Mouse (Mus musculus): ENCODE data around the gene Icosl. TPM values are rescaled to one million over a fixed set of nuclear protein-coding genes. Genes with fewer than 3 reads are reported as not detected.
"Not testable (repeated sequence)": the region's sequence is repeated elsewhere in the genome, so short reads cannot be mapped to it uniquely, and the experiment has no call there.

Gene Icosl
- polyA plus RNA-seq, 1 experiment from 2014 or later = 0.71 TPM

DNA sequence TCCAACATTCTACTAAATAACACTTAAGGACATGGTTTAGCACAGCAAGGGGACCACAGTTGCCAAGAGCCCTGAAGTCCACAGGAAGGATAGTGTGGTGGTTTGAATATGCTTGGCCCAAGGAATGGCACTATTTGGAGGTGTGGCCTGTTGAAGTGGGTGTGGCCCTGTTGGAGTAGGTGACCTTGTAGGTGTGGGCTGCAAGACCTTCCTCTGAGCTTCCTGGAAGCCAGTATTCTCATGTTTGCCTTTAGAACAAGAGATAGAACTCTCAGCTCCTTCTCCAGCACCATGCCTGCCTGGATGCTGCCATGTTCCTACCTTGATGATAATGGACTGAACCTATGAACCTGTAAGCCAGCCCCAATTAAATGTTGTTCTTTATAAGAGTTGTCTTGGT lies 30.8 kb downstream of the Icosl start:
- H3K9me3 ChIP-seq; H3K27ac ChIP-seq (replicated peaks); H3K4me3 ChIP-seq; H3K4me1 ChIP-seq (replicated peaks); ATAC-seq (ENCODE audit: low FRiP score, low read depth); H3K4me2 ChIP-seq; H3K9ac ChIP-seq; H3K36me3 ChIP-seq; H3K27me3 ChIP-seq: not testable (repeated sequence)

DNA sequence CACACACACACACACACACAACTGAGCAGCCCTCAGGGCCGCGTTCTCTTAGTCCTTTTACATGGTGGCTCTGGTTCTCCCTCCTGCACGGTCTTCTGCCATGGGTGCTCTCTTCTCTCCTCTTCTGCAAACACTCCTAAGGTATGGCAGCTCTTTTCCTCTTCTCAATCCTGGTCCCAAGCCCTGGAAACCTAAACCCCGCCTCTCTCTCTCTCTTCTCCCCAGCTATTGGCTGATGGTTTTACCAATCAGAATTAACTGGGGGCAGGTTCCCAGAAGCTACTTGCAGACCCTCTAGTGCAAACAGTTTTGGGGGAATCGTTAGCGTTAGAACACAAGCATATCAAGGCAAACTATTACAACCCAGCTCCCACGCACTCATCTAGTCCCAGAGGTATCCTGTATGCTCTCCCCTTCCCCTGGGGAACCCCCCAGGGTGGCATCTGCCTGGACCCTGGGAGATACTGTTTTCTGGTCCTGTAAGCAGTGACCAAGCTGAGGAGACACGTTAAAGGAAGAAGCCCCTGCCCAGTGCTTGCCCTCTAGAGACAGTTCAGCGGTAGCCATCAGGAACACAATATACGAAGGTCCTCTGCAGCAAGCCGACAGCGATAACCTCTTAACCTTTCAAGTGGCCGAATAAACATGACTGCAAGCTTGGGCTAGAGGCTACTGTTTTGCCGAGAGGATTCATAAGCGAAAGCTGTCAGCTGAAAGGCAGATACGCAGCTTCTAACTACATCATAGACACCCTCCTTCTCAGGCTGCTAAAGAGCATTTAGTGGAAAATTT lies 32.1 kb downstream of the Icosl start:
- no peaks in the 10 kb centered on the region for H3K27me3 ChIP-seq
- peak; percentile 88 for ATAC-seq (ENCODE audit: low FRiP score, low read depth)
- peaks cover 6% of the 10 kb centered on the region for H3K4me1 ChIP-seq (replicated peaks)
- H3K9ac ChIP-seq = no peak overlapping the region
- peak overlapping the region; percentile 27 for H3K4me3 ChIP-seq
- H3K9me3 ChIP-seq = no peaks in the 10 kb centered on the region
- H3K27ac ChIP-seq (replicated peaks) = no peak overlapping the region
- peak overlapping the region; percentile 57 for H3K4me2 ChIP-seq
- 36% methylated on average over 16 of the region's 16 CpGs for WGBS
- no peaks in the 10 kb centered on the region for H3K36me3 ChIP-seq

DNA sequence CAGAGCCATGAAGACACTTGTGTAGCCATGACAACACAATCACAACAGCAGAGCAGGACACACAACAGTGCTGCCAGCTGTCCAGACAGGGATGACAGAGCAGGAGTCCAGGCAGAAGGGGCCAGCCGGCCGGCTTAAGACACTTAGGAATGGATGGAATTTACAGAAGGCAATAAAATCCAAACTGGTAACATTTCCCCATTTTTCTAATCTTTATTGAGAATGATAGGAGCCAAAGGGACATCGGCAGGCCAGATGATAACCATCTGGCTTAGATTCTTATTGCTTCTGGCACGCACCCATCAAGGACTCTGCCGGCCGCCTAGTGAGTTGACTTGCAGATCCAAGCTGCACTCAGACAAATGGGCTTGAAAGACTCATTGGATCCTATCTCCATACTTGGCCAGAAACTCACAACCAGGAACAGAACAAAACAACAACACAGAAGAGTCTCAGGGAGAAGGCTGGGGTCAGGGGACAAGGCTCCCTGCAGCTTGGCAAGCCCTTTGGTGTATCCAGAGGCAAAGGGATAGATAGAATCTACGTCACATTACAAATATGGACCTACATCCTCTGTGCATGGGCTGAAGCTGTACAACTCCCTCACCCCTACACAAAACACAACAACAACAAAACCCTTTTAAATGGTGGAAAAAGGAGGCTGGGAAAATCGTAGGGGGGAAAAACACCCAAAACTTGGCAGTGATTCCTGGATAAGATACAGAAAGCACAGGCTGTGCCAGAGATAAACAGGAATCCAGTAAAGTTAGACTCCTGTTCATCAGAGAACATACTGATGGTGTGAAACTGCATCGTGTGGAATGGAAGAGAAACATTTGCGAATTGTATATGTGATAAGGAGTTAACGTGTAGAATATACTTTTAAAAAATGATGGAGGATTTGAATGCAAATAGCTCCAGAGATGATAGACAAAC lies 35.7 kb downstream of the Icosl start:
- H3K9me3 ChIP-seq = no peaks in the 10 kb centered on the region
- peaks cover 6% of the 10 kb centered on the region for H3K4me1 ChIP-seq (replicated peaks)
- H3K36me3 ChIP-seq = no peaks in the 10 kb centered on the region
- H3K27me3 ChIP-seq = no peaks in the 10 kb centered on the region
- no peak for ATAC-seq (ENCODE audit: low FRiP score, low read depth)
- WGBS = 71% methylated on average over 11 of the region's 11 CpGs
- no peak overlapping the region for H3K9ac ChIP-seq
- no peak overlapping the region for H3K4me3 ChIP-seq
- H3K4me2 ChIP-seq = no peak overlapping the region
- H3K27ac ChIP-seq (replicated peaks) = peak overlapping the region; percentile 54

DNA sequence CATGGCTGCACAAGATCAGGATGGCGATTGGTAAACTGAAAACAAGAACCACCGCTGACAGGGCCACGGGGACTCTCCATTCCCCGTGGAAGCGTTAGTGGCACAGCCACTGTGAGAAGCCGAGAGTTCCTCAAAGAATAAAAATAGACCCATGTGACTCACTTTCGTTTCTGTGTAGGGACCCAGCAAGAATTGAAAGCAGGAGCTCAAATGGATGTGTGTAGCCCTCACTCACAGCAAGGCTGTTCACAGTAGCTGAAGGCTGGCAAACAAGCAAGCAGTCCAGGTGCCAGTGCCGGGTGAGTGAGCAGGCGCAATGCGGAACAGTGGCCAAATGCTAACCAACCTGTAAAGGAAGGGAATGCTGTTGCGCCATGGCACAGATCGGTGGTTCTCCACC lies 36.4 kb downstream of the Icosl start:
- Histone ChIP-seq H3K27me3 (no peaks in the 10 kb centered on the region), H3K4me3 (no peak overlapping the region), H3K4me1 (replicated peaks) (peaks cover 6% of the 10 kb centered on the region), H3K9me3 (no peaks in the 10 kb centered on the region), H3K27ac (replicated peaks) (peak overlapping the region; percentile 49; the same call in 1 of the 2 replicates), H3K36me3 (no peaks in the 10 kb centered on the region), H3K9ac (no peak overlapping the region), H3K4me2 (no peak overlapping the region)
- 75% methylated on average over 12 of the region's 12 CpGs for WGBS
- no peak for ATAC-seq (ENCODE audit: low FRiP score, low read depth)

DNA sequence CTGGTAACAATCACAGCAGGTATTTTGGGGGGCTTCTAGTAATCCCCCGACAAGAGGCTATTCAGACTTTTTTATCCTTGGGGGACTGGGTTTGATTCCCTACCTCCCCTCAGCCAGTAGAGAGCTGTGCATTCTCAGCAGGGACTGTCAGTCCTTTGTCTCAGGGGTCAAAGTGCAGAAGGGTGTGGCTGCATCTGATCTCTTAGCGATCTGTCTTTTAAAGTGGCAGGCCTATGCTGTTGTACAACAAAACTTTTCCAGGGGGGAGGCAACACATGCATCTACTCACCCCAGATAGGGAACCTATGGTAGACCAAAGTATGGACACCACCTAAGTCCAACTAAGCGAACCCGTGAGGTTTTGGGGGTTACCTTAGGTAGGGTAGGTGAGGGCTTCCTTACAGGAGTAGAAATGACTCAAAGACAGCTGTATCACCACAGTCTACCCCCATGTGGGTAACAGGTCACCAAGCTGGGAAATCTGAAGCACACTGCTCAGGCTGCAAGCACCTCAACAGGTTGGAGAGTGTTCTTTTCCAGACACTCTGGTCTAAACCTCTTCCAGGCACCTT lies 45.5 kb downstream of the Icosl start:
- Histone ChIP-seq H3K4me3 (no peak overlapping the region), H3K9ac (no peak overlapping the region), H3K27ac (replicated peaks) (no peak overlapping the region), H3K9me3 (no peaks in the 10 kb centered on the region), H3K36me3 (no peaks in the 10 kb centered on the region), H3K27me3 (no peaks in the 10 kb centered on the region), H3K4me2 (no peak overlapping the region), H3K4me1 (replicated peaks) (no peaks in the 10 kb centered on the region)
- 57% methylated on average over 4 of the region's 4 CpGs for whole genome bisulfite sequencing
- no peak for ATAC-seq (ENCODE audit: low FRiP score, low read depth)

DNA sequence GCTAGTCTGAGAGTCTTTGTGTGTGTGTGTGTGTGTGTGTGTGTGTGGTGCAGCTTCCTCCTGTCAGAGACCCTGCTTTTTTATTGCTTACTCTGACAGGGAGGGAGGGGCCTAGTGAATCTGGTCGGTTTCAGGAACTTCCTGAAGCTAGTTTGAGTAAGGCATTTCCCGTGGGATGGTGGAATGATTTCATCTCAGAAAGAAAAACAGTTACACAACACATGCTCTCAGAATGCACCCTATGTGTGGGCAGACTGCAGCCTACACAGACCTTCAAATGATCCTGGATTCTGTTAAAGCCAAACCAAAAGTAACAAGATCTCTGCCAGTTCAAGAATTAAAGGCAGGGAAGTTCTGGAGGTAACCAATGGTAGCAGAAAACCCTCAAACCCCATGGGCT lies 46.1 kb downstream of the Icosl start:
- Histone ChIP-seq H3K36me3 (no peaks in the 10 kb centered on the region), H3K9me3 (no peaks in the 10 kb centered on the region), H3K4me2 (no peak overlapping the region), H3K9ac (no peak overlapping the region), H3K4me3 (no peak overlapping the region), H3K4me1 (replicated peaks) (no peaks in the 10 kb centered on the region), H3K27me3 (no peaks in the 10 kb centered on the region), H3K27ac (replicated peaks) (no peak overlapping the region)
- 85% methylated on average over 2 of the region's 2 CpGs for WGBS
- ATAC-seq (ENCODE audit: low FRiP score, low read depth) = no peak

DNA sequence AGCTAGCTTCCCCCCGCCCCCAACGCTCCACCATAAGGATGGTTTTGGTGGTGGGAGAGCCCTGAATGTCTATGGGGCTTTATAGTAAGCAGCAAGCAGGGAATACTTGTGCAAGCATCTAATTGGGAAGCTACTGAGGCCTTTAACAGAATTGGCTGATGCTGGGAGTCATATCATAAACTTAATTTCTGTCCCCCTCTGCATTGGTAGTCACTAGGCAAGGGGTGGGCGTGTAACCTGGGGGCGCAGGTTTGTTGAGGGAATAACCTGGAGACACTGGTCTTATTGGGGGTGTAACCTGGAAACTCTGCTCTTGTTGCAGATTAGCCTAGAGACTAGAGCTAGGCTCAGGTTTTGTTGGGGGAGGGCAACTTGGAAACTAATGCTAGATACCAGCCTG lies 50.3 kb downstream of the Icosl start:
- H3K4me2 ChIP-seq = no peak overlapping the region
- H3K27me3 ChIP-seq = no peaks in the 10 kb centered on the region
- H3K4me3 ChIP-seq = no peak overlapping the region
- 95% methylated on average over 4 of the region's 4 CpGs for WGBS
- H3K9ac ChIP-seq = no peak overlapping the region
- H3K4me1 ChIP-seq (replicated peaks) = no peaks in the 10 kb centered on the region
- no peak for ATAC-seq (ENCODE audit: low FRiP score, low read depth)
- no peaks in the 10 kb centered on the region for H3K36me3 ChIP-seq
- H3K27ac ChIP-seq (replicated peaks) = no peak overlapping the region
- no peaks in the 10 kb centered on the region for H3K9me3 ChIP-seq

DNA sequence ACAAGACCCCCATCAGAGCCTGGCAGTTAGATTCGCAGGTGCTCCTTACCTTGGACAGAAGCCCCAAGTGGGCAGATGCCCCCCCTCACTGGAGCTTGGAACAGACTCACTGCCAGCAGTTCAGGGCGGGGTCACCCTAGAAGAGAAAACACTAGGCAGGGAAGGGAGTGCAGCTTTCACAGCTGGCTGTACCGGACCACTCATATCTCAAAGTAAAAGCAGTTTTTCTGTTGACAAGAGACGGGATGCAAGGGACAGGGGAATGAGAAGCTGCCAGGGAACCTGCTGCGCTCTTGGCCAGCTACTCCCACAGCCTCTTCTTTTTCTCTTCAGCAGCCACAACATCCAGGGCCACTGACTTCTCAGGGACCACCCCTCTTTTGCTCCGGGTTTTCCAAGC lies 55.0 kb downstream of the Icosl start:
- not testable (repeated sequence) for H3K4me3 ChIP-seq; H3K9ac ChIP-seq; H3K9me3 ChIP-seq; H3K36me3 ChIP-seq; ATAC-seq (ENCODE audit: low FRiP score, low read depth); H3K4me2 ChIP-seq; H3K27ac ChIP-seq (replicated peaks); H3K4me1 ChIP-seq (replicated peaks); H3K27me3 ChIP-seq
- 63% methylated on average over 6 of the region's 6 CpGs for WGBS

DNA sequence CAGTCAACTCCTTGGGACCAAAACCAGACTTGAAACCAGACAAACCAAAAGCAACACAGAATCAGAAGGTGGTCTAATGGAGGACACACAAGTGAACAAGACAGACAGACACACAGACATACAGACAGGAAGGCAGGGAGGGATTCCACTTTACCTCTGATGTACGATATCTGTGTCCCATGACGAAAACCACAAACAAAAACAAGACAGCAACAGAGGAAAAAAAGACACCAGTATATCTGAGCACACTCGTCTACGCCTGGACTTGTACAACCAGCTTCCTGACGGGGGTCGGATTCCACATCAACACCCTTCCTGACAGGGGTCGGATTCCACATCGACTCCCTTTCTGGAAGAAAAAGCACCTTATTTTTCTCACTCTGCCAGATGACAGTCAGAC lies 56.0 kb downstream of the Icosl start:
- not testable (repeated sequence) for H3K4me3 ChIP-seq; H3K4me1 ChIP-seq (replicated peaks); H3K9me3 ChIP-seq; H3K27me3 ChIP-seq; H3K27ac ChIP-seq (replicated peaks); H3K9ac ChIP-seq; H3K36me3 ChIP-seq; H3K4me2 ChIP-seq; ATAC-seq (ENCODE audit: low FRiP score, low read depth)
- WGBS = 90% methylated on average over 8 of the region's 8 CpGs

DNA sequence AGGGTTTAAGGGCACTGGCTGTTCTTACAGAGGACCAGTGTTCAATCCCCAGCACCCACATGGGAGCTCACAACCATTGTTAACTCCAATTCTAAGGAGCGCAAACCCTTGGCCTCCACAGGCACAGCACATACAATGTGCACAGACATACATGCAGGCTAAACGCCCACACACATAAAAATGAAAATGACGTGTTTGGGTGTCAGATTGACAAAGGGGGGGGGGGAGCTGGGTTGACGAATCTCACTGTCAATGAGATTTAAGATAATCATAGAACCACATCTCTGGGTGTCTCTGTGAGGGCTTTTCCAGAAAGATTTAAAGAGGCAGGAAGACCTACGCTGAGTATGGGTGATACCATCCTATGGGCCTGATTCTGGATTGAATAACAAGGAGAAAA lies 57.2 kb downstream of the Icosl start:
- 95% methylated on average over 5 of the region's 5 CpGs for WGBS
- H3K9me3 ChIP-seq = no peaks in the 10 kb centered on the region

DNA sequence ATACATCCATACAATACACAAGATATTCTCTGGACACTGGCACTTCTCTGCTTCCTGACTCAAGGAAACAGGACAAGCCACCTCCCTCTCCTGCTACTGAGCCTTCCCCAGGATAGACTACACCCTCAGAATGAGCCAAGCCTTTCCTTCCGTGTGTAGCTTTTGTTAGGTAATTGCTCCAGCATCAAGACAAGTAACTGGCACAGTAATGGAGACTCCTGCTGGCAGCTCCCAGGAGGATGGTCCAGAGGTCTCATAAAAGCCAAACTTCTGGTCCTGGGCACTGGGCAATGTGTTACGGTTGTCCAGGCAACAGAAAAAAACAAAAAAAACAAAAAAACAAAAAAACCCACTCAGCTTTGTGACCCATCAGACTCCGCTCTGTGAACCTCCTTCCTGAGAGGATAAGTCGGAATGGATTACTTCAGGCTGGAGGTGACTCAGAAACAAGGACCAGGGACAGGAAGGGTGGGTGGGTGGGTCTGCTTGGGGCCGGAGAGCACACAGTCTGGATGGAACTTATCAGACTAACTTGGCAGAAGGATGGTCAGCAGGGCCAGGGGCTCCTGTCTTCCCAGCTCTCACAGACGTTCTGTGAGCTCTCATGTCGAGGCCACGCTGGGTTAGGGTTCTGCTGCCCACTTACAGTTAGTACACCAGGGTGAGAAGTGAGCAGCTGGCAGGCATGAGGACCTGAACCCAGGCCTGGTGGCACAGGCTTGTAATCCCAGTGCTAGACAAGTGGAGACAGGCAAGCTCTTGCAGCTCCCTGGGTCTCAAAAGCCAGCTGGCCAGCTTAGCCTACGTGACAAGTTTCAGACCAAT lies 58.2 kb downstream of the Icosl start:
- no peak overlapping the region for H3K27ac ChIP-seq (replicated peaks)
- no peak overlapping the region for H3K4me2 ChIP-seq
- no peak overlapping the region for H3K9ac ChIP-seq
- H3K9me3 ChIP-seq = no peaks in the 10 kb centered on the region
- peak; percentile 30; the same call in 1 of the 2 replicates for ATAC-seq (ENCODE audit: low FRiP score, low read depth)
- peaks cover 5% of the 10 kb centered on the region; the same call in 1 of the 2 replicates for H3K4me1 ChIP-seq (replicated peaks)
- no peak overlapping the region for H3K4me3 ChIP-seq
- no peaks in the 10 kb centered on the region for H3K36me3 ChIP-seq
- H3K27me3 ChIP-seq = no peaks in the 10 kb centered on the region
- 66% methylated on average over 9 of the region's 9 CpGs for WGBS

More for the DNA sequence above, 57.2 kb downstream of the Icosl start:
- no peak overlapping the region for H3K27ac ChIP-seq (replicated peaks)
- no peak for ATAC-seq (ENCODE audit: low FRiP score, low read depth)
- no peaks in the 10 kb centered on the region for H3K36me3 ChIP-seq
- H3K27me3 ChIP-seq = no peaks in the 10 kb centered on the region
- H3K4me2 ChIP-seq = no peak overlapping the region
- H3K4me1 ChIP-seq (replicated peaks) = peaks cover 5% of the 10 kb centered on the region; the same call in 1 of the 2 replicates
- H3K9ac ChIP-seq = no peak overlapping the region
- H3K4me3 ChIP-seq = no peak overlapping the region

Measured in hindbrain, embryonic 15.5 days (tissue).